Mouse (Mus musculus) ovary, postnatal 10 days (tissue): ENCODE results near the gene Orai3.

ENCODE experiments used
- DNase-seq: peaks from one replicate; pipeline ENCODE4 v3.0.0; 2022; ENCODE audit warnings: low spot score

Orai3 gene

GRCm38 (mm10) chr7:127799738-127800137 lies 30.1 kb downstream of the Orai3 start:
- no peak for DNase-seq

GRCm38 (mm10) chr7:127800435-127801009 lies 30.9 kb downstream of the Orai3 start, which contains the start of gene Hsd3b7:
Hsd3b7 (plus strand) TSS chr7:127800604.
- peak; percentile 84 for DNase-seq

GRCm38 (mm10) chr7:127801010-127801621 lies 31.5 kb downstream of the Orai3 start:
- DNase-seq, result no peak

- DNase-seq, result no peak
Observed at GRCm38 (mm10) chr7:127802313-127802712, 32.7 kb downstream of the Orai3 start.

- no peak for DNase-seq
Observed at GRCm38 (mm10) chr7:127808821-127809220, 39.2 kb downstream of the Orai3 start.

- DNase-seq, result no peak
Observed at GRCm38 (mm10) chr7:127809846-127810245, 40.2 kb downstream of the Orai3 start.

- DNase-seq, result no peak
Observed at GRCm38 (mm10) chr7:127810650-127811049, 41.0 kb downstream of the Orai3 start.

- DNase-seq, result no peak
Observed at GRCm38 (mm10) chr7:127811240-127811639, 41.6 kb downstream of the Orai3 start.

GRCm38 (mm10) chr7:127812292-127812691 lies 42.7 kb downstream of the Orai3 start:
- no peak for DNase-seq

GRCm38 (mm10) chr7:127813821-127814220 lies 44.2 kb downstream of the Orai3 start:
- DNase-seq, result no peak

- no peak for DNase-seq
Observed at GRCm38 (mm10) chr7:127814241-127814921, 44.8 kb downstream of the Orai3 start.

- no peak for DNase-seq
Observed at GRCm38 (mm10) chr7:127815116-127815665, 45.6 kb downstream of the Orai3 start.

- DNase-seq, result no peak
Observed at GRCm38 (mm10) chr7:127815954-127816821, 46.6 kb downstream of the Orai3 start.

GRCm38 (mm10) chr7:127817053-127817452 lies 47.4 kb downstream of the Orai3 start:
- DNase-seq, result no peak

GRCm38 (mm10) chr7:127817776-127818175 lies 48.2 kb downstream of the Orai3 start:
- DNase-seq, result no peak

- DNase-seq, result no peak
Observed at GRCm38 (mm10) chr7:127820836-127821509, 51.4 kb downstream of the Orai3 start.

GRCm38 (mm10) chr7:127822494-127822893 lies 52.9 kb downstream of the Orai3 start:
- no peak for DNase-seq

- no peak for DNase-seq
Observed at GRCm38 (mm10) chr7:127823236-127824171, 53.9 kb downstream of the Orai3 start.

GRCm38 (mm10) chr7:127824176-127824871 lies 54.7 kb downstream of the Orai3 start, which contains the start of the genes Stx4a and Stx1b:
Stx4a (plus strand) TSS chr7:127824294.
Stx1b (minus strand) TSS chr7:127824549.
- no peak for DNase-seq
